Mouse (Mus musculus): ENCODE data around the gene Srek1ip1.

- TF ChIP-seq KAT2A (IDR thresholded peaks at IDR 0.05; ENCODE audit: insufficient replicate concordance, low read length) (no peak), CTCF (conservative IDR thresholded peaks at IDR 0.05 in 1 of 2, IDR thresholded peaks at IDR 0.05 in 1 of 2; ENCODE audit: low read depth in 2 of 2, low read length in 2 of 2) (no peak), TCF12 (IDR thresholded peaks at IDR 0.05; ENCODE audit: low read depth, low read length) (no peak), POLR2AphosphoS2 (IDR thresholded peaks at IDR 0.05; ENCODE audit: low read depth, low read length) (no peak)
These were observed 94.2 kb downstream of the Srek1ip1 start for GRCm38 (mm10) chr13:104886308-104887032.

Data from CH12.LX (cell line).